Mouse (Mus musculus) forelimb bud, embryonic 11.5 days (tissue): Measurements from ENCODE around the gene Krt81.

Experiments used
- DNase-seq: peaks from one replicate; pipeline ENCODE4 v3.0.0-alpha.2; 2012; ENCODE audit warnings: low read depth, low spot score

The Krt81 gene

GRCm38 (mm10) chr15:101454774-101455173, 8.8 kb downstream of the Krt81 start:
- no peak for DNase-seq

- peak; percentile 65 for DNase-seq
These were observed 10.3 kb downstream of the Krt81 start for GRCm38 (mm10) chr15:101453093-101453736.

- DNase-seq, result no peak
These were observed 16.1 kb downstream of the Krt81 start, which contains the start of gene Krt88 for GRCm38 (mm10) chr15:101447444-101447843. Gene Krt88, plus strand, starts transcription at chr15:101447744.

GRCm38 (mm10) chr15:101446572-101446971, 17.0 kb downstream of the Krt81 start:
- DNase-seq, result no peak

GRCm38 (mm10) chr15:101440837-101441236, 22.7 kb downstream of the Krt81 start:
- DNase-seq, result no peak

- DNase-seq, result peak; percentile 40
These were observed 25.0 kb downstream of the Krt81 start, which contains the start of gene Krt87 for GRCm38 (mm10) chr15:101438555-101438954. Gene Krt87, minus strand, starts transcription at chr15:101438804.

GRCm38 (mm10) chr15:101436611-101437010, 26.9 kb downstream of the Krt81 start:
- no peak for DNase-seq

GRCm38 (mm10) chr15:101424914-101425313, 38.6 kb downstream of the Krt81 start:
- no peak for DNase-seq

- no peak for DNase-seq
These were observed 42.6 kb downstream of the Krt81 start for GRCm38 (mm10) chr15:101420903-101421302.

- DNase-seq, result no peak
These were observed 44.6 kb downstream of the Krt81 start for GRCm38 (mm10) chr15:101418950-101419349.

GRCm38 (mm10) chr15:101414807-101415565, 48.6 kb downstream of the Krt81 start:
- no peak for DNase-seq

GRCm38 (mm10) chr15:101413916-101414635, 49.5 kb downstream of the Krt81 start:
- no peak for DNase-seq

GRCm38 (mm10) chr15:101412188-101412587, 51.4 kb downstream of the Krt81 start:
- DNase-seq, result no peak

GRCm38 (mm10) chr15:101410775-101411174, 52.8 kb downstream of the Krt81 start, which contains the start of gene Krt7:
Gene Krt7, plus strand, starts transcription at chr15:101411043.
- DNase-seq, result peak; percentile 49
